Mouse (Mus musculus) neural tube, embryonic 10.5 days (tissue): ENCODE data around the gene Ppan.

Experiments
- DNase-seq: peaks from one replicate; pipeline ENCODE4 v3.0.0-alpha.2; 2017; ENCODE audit warnings: low spot score; ENCODE audit errors: extremely low spot score

Gene Ppan

DNA sequence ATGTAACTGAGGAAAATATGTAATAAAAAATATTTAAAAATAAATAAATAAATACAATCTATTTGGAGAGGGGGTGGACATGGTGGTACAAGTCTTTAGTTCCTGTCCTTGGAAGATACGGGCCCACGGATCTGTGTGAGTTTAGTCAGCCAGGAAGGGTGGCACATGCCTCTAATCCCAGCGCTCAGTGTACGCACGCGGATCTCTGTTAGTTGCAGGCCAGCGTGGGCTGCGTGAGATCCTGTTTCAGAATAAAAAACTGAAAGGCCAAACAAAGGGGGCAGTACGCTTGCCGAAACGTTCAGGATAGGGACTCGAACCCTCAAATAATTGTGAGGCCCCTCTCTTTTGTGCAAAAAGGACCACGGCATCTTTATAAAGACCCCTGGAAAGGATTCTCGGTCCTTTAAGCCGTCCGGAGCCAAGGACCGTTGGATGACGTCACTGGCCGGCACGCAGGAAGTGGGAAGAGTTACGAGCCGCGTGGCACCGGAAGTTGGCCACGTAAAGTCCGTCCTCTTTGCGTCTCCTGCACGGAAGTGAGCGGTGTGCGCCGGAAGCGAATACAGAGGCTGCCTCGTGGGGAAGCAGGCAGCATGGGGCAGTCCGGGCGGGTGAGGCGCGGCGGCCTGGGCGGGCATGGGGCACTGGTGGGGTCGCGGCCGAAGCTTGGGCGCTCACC, at the start of gene Ppan:
Ppan (plus strand) TSS at position 472 of the 682 bp plus-strand sequence.
- peak; percentile 96 for DNase-seq

- no peak for DNase-seq
Observed at GRCm38 (mm10) chr9:20838931-20839330, 49.0 kb upstream of the Ppan start.

DNA sequence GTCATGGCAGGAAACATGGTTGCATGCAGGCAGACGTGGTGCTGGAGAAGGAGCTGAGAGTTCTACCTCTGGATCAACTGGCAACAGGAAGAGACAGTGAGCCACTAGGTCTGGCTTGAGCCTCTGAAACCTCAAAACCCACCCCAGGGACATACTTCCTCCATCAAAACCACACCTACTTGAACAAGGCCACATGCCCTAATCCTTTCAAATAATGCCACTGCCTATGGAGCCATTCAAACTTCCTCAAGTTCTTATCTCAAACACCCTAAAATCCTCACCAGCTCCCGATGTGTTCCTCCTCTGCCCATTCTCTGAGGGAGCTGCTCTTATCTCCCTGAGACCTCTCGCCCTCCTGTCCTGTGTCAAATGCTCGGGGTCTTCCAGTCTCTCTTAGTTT, 45.8 kb upstream of the Ppan start:
- DNase-seq = no peak

DNA sequence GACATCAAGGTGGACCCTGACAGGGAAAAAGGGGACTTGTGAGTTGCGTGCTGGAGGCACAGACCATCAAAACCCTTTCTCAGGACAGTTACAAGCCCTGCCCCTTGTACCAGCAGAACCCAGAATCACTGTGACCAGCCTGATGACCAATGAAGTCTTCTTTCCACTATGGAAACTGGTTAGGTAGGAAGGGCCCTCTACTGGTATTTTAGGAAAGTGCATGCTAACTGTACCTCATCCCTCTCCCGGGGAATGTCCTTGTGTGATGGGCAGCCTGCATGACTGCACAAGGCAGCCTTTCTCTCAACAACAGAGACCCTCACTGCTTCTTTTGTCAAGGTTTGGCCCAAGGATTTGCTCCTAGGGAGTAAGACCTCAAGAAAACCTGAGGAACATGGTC, 45.3 kb upstream of the Ppan start:
- DNase-seq = no peak

DNA sequence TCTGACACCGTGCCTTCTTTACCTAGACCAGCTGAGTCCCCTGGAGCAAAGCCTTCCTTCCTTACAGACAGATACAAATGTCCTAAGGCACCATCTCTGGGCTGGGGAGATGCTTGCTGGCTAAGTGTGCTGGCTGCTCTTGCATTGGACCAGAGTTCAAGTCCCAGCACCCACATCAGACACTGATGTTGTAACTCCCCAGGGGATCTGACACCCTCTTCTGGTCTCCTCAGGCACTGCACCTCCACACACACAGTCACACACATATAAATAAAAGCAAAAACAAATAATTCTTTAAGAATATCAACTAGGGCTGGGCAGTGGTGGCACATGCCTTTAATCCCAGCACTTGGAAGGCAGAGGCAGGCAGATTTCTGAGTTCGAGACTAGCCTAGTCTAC, 37.8 kb upstream of the Ppan start:
- DNase-seq = no peak

DNA sequence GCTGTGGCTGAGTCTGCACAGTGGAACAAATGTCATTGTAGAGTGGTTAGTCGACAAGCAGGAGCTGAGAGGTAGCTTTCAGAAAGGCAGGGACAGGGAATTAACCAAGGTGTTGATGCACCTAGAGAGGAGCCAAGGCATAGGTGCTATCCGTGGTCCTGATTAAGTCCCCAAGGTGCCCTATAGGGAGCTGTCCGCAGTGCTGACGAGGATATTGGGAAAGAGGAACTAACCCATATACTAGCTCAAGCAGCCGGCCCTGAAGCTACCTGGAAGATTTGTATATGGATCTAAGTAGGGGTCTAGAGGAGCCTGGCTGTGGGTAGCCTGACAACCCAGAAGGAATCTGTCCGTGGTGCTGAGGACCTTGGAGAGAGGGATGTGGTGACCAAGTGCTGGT, 30.8 kb upstream of the Ppan start:
- DNase-seq = peak; percentile 64

- no peak for DNase-seq
Observed at GRCm38 (mm10) chr9:20859926-20860325, 28.0 kb upstream of the Ppan start.

GRCm38 (mm10) chr9:20861821-20862220, 26.2 kb upstream of the Ppan start:
- peak; percentile 42 for DNase-seq

DNA sequence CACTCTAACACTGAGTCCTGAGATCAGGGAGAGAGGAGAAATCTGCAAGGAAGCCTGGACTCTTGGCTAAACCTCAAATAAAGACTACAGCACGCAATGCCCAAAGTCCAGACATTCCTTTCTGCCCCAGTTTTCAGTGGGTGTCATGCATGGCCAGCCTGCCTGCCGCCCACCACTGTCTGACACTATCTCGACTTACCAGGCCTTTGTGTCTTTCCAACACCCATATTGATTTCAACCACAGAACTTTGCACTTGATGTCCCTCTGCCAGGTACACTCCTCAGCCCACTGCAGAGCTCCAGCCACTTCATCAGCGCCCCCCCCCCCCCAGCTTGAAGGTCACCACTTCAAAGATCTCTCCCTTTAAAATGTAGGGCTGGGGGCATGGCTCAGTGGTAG, 25.8 kb upstream of the Ppan start:
- DNase-seq = no peak

DNA sequence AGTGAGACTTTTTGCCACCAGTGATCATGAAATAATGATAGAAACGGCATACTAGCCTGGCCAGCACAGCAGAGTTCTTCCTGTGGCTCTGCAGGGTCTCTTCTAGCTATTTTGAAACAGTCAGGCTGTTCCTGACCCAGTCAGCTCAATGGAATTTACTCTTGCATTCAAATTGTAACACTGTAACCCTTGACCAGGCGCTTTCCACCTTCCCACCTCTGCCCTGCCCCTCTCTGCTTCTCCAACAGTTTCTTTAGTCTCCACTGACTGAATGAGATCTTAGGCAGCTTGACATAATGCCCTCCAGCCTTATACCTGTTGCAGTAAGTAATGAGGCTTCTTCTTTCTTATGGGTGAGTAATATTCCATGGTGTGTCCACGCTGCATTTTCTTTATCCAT, 21.1 kb upstream of the Ppan start:
- DNase-seq = no peak

DNA sequence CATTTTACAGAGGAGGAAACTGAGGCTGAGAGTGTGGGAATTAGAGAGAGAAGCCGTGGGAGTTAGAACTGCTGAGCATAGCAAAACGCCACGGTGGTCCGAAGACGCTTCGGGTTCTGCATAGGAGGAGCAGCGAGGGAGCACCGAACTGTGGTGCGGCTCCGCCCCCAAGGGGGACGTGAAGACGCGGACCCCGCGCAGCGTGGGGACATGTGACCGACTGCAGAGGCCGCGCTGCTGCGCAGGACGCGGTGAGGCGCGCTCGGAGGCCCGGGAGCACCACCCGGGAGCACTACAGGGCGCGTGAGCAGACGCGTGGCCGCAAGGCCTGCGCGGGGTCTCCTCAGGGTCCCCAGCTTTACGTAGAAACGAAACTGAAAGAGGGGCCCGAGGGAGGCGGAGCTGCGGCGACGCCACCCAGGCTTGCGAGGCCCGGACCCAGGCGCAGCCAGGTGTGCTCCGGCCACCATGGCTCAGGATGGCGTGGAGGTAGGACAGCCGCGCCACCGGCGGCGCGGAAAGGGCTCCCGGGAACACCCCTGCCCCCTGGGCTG, 19.4 kb upstream of the Ppan start, which contains the start of gene A230050P20Rik:
A230050P20Rik (plus strand) TSS at position 195 of the 554 bp plus-strand sequence.
- no peak for DNase-seq

DNA sequence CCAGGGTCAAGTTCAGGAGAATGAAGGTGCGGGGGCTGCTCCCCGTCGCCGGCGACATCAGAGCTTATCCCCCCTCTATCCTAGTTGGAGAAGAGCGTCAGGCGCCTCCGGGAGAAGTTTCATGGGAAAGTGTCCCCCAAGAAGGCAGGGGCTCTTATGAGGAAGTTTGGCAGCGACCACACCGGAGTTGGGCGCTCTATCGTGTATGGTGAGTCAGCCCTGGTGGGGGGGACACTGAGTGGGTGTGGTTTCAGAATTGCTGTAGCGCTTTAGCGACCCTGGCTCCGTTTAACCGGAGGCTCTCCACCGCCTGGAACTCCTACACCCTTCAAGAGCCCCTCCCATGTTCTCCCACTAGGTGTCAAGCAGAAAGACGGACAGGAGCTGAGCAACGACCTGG, 18.7 kb upstream of the Ppan start:
- no peak for DNase-seq

DNA sequence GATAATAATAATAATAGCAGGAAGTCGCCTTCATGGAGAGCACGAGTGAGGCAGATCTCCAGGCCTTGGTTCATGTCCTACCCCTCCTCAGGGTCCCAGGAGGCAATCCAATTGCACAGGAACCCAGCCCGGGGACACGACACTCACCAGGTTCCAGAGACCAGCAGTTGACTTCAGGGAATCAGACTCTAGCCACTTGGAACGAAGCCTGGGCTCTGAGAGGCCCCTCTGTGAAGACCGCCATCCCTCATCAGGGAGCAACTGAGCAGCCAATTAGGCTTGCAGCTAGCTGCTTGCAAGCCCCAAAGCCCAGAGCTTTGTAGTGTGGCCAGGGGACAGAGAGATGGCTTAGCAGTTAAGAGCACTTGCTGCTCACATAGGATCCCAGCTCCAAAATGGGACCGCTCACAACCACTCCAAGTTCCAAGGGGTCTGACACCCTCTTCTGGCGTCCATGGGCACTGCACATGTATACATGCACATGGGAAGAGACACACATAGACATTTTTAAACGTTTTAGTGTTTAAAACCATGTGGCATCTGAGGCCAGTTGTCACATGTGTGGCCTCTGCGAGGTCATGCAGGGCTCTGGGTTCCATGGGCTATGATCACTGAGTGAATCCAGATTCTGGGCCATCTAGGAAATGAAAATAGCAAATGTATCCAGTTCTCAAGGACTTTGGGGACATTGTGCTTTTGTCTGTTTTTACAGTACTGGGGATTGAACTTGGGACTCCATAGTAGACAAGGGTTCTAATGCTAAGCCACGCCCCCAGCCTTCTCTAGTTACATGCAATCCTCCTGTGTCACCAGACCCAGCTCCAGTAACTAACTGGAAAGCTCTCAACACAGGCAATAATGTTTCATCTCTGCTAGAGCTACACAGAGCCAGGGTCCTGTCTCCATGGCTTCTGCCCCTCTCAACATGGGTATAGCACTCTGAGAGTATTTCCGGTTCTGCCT, 17.5 kb upstream of the Ppan start:
- DNase-seq = no peak

DNA sequence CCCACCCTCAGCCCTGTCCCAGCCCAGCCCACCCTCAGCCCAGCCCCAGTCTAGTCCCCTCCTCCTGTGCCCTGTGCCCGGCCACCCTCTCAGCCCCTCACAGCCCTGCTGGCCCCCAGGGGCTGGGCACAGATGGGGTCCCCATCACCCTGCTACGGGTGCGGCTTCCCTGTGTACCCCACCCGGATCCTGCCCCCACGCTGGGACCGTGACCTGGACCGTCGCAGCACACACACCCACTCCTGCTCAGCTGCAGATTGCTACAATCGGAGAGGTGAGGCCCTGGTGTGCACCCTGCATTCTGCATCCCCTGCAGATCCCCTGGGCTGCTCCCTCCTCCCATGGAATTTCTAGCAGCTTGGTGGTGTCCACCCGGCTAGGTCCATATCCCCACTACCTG, 15.0 kb upstream of the Ppan start:
- DNase-seq = no peak

- DNase-seq = no peak
Observed at GRCm38 (mm10) chr9:20873521-20873920, 14.5 kb upstream of the Ppan start.

DNA sequence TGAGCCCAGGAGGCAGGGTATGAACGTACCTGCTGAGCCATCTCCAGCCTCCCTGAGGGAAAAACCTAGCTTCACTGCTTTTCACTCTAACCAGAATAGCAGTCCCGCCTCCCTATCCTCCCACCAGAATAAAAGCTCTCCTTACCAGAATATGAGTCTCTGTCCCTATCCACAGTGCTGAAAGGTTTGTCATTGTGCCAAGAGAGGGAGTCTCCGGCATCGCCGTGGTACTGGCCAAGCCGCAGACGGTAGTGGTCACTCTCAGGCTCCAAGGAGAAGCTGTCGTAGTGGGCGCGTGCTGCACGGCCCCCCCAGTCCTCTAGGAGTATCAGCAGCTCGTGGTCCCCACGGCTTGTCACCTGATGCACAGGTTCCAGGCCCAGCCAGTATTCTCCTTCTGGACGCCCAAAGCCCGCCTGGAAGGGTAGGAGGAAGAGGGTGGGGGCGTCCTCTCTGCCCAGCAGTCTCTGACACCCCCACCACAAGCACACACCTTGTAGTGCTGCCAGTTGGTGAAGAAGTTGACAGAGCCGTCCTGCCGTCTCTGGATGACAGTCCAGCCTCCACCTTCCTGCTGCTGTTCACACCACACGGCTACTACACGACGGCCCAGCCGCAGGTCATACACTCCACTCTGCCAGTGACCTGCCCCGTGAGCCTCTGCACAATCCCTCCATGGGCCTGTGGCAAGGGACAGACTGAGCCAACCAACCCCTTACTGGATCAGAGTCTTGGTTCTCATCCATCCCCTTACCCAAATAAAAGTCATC, 12.8 kb upstream of the Ppan start:
- no peak for DNase-seq

DNA sequence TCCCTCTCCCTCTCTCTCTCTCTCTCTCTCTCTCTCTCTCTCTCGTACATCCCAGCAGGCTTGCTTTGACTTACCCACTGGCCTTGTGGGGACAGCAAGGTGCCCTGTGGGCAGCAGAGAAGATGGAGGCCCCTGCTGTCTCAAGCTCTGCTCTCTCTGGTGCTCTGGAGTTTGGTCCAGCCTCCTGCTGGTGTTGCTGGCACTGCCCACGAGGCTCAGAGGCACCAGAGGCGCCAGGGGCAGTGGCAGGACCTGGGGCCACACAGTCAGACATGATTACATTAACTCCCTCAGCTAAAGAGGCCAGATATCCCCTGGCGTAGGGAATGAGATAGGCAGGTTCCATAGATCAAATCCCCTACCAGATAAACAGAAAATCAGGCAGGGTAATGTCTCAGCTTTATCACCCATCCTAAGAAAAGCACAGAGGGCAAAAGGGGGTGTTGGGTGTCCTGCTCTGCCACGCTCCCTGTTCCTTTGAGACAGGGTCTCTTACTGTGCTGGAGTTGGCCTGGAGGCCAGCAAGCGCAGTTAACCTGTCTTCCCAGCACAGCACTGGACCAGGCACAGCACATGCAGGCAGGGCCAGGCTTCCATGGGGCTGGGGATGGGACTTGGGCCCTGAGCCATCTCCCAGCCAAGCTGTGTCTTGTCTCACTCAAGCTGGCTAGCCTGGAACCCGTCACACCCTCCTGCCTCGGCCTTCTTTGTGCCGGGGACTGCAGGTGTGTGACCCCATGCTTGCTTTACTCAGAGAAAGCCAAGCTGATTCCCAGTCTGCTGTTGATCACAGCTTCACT, 11.5 kb upstream of the Ppan start:
- no peak for DNase-seq

GRCm38 (mm10) chr9:20877118-20878040, 10.6 kb upstream of the Ppan start:
- no peak for DNase-seq

GRCm38 (mm10) chr9:20878041-20878709, 9.8 kb upstream of the Ppan start:
- DNase-seq = peak; percentile 100
